Mouse (Mus musculus) gastrocnemius, postnatal 10 days (tissue): ENCODE data around the gene Med19. TPM values are rescaled to one million over a fixed set of nuclear protein-coding genes. Genes with fewer than 3 reads are reported as not detected.
"Not testable (repeated sequence)": the region's sequence is repeated elsewhere in the genome, so short reads cannot be mapped to it uniquely, and the experiment has no call there.

Source experiments
- DNase-seq: peaks from one replicate; pipeline ENCODE4 v3.0.0; 2021; ENCODE audit warnings: mixed read lengths
- total RNA-seq, 2 experiments: library from RNA; stranded (reverse); gene quantifications; 2 replicates each; pipeline ENCODE4 v1.2.3; 2021

Gene Med19
- total RNA-seq, 2 experiments from 2014 or later, result 11.0 to 13.6 TPM

DNA sequence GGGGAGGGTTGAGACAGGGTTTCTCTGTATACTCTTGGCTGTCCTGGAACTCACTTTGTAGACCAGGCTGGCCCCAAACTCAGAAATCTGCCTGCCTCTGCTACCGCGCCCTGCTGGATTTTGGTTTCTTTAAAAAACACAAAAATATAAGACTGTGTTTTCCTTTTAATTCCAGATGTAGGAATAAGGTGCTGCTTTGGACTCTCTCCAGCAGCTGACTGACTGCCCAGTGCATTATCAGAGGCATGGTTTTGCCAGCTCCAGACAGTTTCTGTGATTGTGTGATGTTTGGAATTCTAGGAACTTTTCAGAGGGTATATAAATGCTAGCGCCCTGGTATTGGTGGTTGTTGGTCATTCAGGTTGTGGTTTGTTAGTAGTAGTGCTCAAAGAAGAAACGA is 39.2 kb downstream of the Med19 start:
- no peak for DNase-seq

DNA sequence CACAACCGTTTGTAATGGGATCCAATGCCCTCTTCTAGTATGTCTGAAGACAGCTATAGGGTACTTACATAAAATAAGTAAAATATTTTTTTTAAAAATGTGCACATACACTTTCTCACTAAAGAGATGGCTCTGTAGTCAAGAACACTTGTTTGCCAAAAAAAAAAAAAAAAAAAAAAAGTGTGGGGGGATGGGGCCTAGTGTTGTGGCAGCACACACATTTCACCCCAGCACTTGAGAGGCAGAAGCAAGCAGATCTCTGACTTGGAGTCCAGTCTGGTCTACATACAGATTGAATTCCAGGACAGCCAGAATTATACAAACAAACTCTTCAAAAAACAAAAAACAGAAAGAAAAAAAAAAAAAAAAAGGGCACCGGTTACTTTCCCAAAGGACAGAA is 42.5 kb downstream of the Med19 start:
- no peak for DNase-seq

DNA sequence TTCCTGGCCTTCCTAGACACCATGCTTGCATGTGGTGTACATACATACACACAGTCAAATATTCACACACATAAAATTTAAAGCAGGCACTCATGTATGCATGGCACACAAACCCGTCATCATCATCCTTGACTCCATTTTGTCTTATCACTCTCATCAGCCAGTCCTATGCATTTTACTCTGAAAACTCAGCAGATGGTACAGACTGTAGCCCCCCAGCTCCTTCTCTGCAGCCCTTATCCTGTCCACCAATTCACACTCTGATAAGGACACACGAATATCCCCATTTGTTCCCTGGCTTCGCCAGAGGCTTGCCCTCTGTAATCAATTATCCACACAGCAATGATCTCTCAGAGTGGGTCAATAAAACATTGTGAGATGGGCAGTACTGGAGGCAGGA is 43.0 kb downstream of the Med19 start:
- DNase-seq, result no peak

DNA sequence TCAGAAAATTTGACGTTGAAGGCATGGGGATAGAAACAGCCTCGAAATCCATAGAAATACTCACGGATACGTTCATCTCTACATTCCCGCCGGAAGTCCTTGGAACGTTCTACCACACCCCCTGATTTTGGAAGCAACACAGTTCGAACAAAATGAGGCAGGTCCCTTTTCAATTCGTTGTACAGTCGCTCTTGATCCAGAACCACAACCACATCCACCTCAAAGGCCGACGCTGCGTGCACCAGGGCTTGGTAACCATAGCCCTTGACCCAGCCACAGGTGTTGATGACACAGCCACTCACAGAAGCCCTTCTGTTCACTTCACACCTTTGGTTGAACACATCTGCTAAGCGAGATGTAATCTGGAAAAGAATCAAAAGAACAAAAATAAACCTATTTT is 45.7 kb downstream of the Med19 start:
- no peak for DNase-seq

DNA sequence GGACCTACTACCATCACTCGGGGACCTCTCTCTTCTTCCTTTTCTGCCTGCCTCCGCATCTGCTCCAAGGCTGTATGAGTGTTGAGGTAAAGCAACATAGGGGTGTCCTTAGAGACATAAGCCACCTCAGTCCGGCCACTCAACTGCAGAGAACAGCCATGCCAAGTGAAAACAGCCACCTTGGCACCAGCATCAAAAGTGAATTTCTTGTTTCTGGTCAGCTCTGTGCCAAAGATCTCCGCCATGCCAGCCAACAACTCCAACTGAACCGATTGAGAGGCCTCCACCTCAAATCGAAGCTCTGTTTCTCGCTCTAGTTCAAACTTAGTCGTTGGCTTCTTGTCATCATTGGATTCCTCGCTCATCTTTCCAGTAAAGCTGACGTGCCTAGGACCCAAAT is 47.6 kb downstream of the Med19 start:
- DNase-seq, result no peak

DNA sequence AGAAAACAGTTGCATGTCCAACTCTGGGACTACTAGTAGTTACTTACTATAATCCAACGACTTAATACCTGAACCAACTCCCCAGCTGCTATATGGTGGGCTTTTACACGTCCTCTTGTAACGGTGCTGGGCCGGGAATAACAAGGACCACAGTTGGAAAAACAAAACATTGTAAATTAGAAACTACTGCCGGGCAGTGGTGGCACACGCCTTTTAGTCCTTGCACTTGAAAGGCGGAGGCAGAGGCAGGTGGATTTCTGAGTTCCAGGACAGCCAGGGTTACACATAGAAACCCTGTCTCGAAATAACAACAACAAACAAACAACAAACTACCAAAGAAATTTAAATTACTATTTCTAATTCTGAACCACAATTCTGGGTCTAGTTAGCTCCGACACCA is 48.5 kb downstream of the Med19 start:
- no peak for DNase-seq

DNA sequence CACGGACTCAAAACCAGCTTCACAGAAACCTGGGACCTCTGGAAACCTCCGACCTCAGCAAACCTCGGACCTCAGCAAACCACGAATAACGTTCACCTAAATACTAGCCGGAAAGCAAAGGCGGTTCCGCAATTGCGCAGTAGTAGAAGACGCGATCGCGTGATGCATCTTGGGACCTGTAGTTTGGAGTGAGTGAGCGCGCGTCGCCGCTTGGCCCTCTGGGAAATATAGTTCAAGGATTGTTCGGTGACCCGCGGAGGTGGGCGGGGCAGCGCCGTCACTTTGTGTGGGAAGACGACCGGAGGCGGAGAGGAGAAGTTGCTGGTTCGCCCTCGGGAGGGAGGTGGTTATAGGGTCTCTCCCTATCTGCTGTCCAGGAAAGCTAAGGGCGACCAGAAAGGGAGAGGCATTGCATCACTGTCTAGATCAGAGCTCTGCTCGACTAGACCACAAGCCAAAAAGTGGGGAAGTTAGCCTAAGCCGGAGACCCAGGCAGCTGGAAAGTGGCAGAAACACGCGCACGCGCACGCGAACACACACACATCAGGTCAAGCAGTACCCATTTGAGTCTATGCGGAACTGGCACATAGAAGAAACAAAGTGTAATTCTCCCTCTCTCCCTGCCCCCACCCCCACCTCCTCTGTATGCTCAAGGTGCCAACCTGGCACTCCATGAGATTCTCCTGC is 49.1 kb downstream of the Med19 start, which contains the start of gene Clp1:
Gene Clp1, minus strand, starts transcription at position 179 of the 687 bp plus-strand sequence.
- DNase-seq, result peak; percentile 91

DNA sequence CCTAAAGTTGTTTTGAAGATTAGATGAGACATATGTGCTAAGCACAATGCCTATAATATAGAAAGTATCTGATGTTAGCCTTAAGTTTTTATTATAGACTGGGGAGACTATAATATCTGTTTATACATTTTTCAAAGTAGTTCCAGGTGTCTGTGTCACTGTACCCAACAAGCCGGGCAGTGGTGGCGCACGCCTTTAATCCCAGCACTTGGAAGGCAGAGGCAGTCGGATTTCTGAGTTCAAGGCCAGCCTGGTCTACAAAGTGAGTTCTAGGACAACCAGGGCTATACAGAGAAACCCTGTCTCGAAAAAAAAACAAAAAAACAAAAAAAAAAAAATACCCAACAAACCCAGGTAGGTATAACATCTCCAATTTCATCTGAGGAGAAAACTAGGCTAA is 50.0 kb downstream of the Med19 start:
- not testable (repeated sequence) for DNase-seq

DNA sequence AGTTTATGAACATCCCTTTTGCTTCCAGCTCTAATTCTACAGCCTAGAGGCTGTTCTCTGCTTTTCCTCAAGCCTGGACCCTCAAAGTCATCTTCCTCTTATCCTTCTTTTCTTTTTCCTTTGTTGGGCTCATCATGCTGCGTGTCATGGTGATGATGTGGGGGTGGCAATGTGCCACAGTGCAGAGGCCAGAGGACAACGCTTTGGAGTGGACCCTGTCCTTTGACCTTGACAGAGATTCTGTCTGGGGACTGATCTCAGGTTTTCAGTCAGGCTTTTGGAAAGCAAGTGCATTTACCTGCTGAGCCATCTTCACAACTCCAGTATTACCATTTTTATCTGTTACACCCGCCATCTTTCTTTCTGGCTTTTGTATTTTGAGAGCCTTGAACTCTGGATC is 53.0 kb downstream of the Med19 start:
- DNase-seq, result no peak

DNA sequence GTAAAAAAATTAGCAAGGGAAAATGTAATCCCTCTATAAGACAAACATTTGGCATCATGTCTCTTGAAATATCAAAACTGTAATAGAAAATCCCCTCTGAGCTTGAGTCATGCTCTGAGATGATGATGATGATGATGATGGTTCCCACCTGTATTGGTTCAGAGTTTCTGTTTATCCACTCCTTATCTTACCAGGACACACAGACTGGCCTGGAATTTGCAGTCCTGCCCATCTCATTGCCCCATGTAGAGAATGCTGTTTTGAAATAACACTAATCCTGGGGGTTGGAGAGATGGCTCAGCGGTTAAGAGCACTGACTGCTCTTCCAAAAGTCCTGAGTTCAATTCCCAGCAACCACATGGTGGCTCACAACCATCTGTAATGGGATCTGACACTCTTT is 54.2 kb downstream of the Med19 start:
- DNase-seq, result no peak

DNA sequence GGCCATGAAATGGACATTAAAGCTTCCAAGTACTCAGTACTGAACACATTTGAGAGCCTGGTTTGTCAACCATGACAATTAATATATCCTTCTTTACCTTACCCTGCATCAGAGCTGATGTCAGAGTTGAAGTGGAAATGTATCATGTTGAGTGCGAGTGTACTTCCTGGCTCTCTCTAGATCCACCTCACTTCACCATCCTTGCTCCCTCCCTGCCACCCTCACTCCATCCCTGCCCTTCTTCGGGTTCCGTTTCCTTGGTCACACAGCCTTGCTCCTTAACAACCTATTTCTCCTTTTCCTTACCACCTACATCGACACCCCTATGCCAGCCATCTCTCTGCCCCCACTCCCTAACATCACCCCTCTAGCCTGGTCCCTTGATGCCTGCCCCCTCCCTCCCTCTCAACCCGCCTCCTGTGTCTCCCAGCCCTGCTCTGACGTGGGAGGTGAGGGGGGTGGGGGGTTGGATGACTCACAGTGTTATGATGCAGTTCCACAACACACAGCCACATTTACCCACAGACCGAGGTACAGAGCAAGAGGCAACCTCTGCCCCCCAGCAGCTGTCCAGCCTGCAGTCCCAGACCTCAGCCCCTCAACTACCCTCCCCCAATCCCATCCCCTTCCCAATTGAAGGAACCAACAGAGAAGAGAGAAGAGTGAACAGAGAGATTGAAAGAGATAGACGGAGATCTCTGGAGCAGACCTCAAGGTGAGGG is 55.5 kb downstream of the Med19 start, which contains the start of gene Ypel4:
Gene Ypel4, plus strand, starts transcription at position 480 of the 722 bp plus-strand sequence.
- no peak for DNase-seq

DNA sequence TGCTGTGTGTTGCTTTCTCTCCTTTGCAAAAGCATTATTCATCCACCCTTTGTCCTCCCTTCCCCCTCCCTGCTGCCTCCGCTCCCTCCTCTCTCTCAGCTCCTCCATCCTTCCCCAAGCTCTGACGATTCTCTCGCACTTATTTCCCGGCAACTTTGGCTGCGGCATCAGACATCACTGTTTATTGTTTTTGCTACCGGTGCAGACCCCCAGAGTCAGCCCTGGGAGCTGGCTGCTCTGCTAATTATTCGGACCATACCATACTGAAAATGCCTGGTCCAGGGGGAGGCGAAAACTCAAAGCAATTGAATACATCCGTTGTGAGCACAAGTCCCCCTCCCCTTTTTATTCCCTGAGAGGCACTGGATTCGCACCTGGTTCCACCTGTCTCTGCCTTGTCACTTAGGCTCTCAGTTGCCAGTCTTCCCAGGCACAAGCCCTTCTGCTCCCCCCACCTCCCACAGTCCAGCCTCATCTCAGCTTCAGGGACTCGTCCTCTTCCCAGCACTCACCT is 56.2 kb downstream of the Med19 start:
- DNase-seq, result no peak

DNA sequence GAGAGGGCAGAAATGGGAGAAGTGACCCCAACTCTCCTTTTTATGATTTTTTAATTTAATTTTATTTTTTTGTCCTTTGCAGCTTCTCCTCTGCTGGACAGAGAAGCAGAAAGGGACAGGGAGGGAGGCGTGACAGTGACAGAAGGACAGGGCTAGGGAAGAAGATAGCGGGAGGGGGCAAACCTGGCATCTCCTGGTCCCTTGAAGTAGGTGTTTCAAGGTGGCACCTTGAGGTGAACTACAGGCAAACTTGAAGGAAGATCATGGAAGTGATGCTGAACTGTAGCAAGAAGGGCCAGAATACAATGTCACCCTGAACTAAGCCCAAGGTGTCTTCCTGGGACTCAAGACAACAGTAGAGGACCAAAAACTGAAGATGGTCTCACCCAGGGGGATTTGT is 56.7 kb downstream of the Med19 start:
- DNase-seq, result no peak

DNA sequence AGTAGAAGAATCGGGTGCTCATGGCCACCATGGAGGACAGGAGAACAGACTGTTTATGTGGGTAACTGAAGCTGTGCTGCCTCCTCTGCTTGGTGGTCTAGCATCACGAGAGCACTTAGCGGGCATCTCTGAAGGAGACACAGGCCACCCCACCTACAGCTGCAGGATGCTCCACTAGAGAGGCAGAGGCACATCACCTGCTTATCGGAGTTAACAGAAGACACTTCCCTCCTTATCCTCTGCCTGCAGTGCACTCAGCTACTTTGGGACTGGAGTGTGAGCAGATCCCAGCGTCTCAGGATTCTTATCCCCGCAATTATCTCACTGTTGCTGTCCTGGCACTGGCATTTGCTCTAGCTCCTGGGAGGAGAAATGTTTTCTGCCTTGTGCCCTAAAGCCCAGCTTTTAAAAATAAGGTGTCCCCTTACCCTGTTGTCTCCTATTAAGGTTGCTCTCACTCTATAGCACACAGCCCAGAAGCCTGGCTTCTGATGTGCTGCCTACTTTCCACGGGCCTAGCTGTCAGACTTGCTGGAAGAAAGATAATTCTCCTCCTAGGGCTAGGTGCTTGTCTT is 57.2 kb downstream of the Med19 start:
- DNase-seq, result no peak

DNA sequence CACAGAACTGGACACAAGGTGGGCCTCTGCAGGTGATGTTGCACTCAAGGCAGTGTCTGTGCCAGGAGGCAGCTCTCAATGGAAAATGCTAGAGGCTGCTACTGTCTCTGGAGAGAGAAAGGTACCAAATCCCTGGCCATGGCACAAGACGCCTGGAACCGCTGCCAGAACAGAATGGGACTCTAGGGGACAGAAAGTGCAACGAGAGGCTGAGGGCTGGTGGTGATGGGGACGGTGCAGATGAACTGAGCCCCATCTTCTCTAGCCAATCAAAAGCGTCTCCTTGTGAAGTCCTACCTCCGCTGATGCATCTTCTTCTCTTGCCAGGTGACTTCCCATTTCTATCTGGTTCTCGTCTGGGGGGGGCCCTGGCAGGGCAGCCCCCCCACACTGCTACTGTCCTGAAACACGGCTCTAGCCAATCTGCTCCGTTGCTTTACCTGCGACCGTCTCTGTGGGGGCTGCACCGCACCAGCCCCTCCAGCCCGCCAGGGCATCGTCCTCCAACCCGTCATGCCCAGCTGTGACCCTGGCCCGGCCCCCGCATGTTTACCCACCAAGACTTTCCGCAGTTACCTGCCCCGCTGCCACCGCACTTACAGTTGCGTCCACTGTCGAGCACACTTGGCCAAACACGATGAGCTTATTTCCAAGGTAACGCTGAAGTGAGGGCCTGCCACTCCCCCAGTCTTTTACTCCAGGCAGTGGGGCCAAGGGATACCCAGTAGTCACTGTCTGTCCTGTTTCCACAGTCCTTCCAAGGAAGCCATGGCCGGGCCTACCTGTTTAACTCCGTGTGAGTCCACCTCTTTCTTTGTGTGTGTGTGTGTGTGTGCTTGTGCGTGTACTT is 58.3 kb downstream of the Med19 start:
- DNase-seq, result no peak

DNA sequence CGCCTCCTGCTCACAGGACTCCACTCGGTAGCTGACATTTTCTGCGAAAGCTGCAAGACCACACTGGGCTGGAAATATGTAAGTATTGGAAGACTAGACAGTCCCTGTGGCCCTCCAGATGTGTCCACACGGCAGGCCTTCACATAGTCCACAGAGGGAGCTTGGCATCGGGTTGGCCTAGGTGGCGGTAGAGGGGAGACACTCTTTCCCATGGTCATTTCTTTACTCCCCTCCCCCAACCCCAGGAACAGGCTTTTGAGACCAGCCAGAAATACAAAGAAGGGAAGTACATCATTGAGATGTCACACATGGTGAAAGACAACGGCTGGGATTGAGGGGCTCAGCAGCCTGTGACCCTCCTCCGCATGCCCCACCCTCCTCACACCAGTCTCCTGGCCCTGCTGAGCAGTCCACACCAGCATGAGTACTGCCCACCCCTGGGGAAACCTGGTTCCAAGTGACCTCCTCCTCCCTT is 59.3 kb downstream of the Med19 start:
- DNase-seq, result no peak

Other genes starting within 250 kb of the Med19 start
- gene Tfpi, start 201.6 kb upstream of the Med19 start, total RNA-seq, result 10 to 100 TPM; 11.3 to 13.0 TPM
- gene Ctnnd1, start 27.6 kb upstream of the Med19 start, total RNA-seq, result 10 to 100 TPM; 54.4 to 68.8 TPM
- gene Btbd18, start 19.3 kb upstream of the Med19 start, total RNA-seq, result under 1 TPM in 1 of 2 experiments, not detected in 1; 0.09 TPM
- gene Selenoh, start 7.6 kb upstream of the Med19 start, total RNA-seq, result 10 to 100 TPM; 25.4 to 26.7 TPM
- gene Gm28635, start 361 bp upstream of the Med19 start, total RNA-seq, result not detected
- gene Tmx2, start 738 bp downstream of the Med19 start, total RNA-seq, result 10 to 100 TPM; 50.4 to 50.7 TPM
- gene Zdhhc5, start 36.8 kb downstream of the Med19 start, total RNA-seq, result 10 to 100 TPM; 42.7 to 47.9 TPM
- 1 to 10 TPM; 4.6 to 5.3 TPM for gene Clp1, start 48.9 kb downstream of the Med19 start, total RNA-seq
- 1 to 10 TPM in 1 of 2 experiments, under 1 TPM in 1; 0.49 to 1.4 TPM for gene Ypel4, start 55.7 kb downstream of the Med19 start, total RNA-seq
- 1 to 10 TPM in 1 of 2 experiments, under 1 TPM in 1; 0.77 to 1.4 TPM for gene Gm19426, start 65.3 kb downstream of the Med19 start, total RNA-seq
- 10 to 100 TPM; 74.7 to 84.1 TPM for gene Serping1, start 97.0 kb downstream of the Med19 start, total RNA-seq
- gene Ube2l6, start 120.4 kb downstream of the Med19 start, total RNA-seq, result 10 to 100 TPM in 1 of 2 experiments, 1 to 10 TPM in 1; 7.2 to 10.0 TPM
- gene Smtnl1, start 144.2 kb downstream of the Med19 start, total RNA-seq, result 10 to 100 TPM; 64.0 to 71.1 TPM
- gene Timm10, start 148.6 kb downstream of the Med19 start, total RNA-seq, result 10 to 100 TPM; 42.9 to 46.1 TPM
- gene Slc43a1, start 160.4 kb downstream of the Med19 start, total RNA-seq, result 1 to 10 TPM; 6.4 to 6.7 TPM
- gene Rtn4rl2, start 208.3 kb downstream of the Med19 start, total RNA-seq, result 1 to 10 TPM; 1.0 TPM